Mouse (Mus musculus) hindbrain, embryonic 16.5 days (tissue): ENCODE measurements around the gene Nepro. TPM values are rescaled to one million over a fixed set of nuclear protein-coding genes. Genes with fewer than 3 reads are reported as not detected.

ENCODE experiments used
- ATAC-seq: fragments of 200-750 bp; cut with Nextera tagmentation; 2 replicates; pipeline ENCODE4 v1.8.0; 2017; ENCODE audit warnings: moderate TSS enrichment, moderate library complexity
- H3K27ac ChIP-seq: fragments of 300-500 bp; sonication (generic); 2 replicates; pipeline ENCODE4 v1.5.1; 2014; ENCODE audit warnings: low read depth, mild to moderate bottlenecking, control low read depth, low read length, moderate library complexity
- H3K27me3 ChIP-seq: fragments of 300-500 bp; sonication (generic); replicated peaks from 2 replicates; pipeline ENCODE4 v1.6.1; 2014; ENCODE audit warnings: low read length; ENCODE audit not compliant: control insufficient read depth, insufficient read depth
- H3K36me3 ChIP-seq: fragments of 300-500 bp; sonication (generic); 2 replicates; pipeline ENCODE4 v1.6.1; 2014; ENCODE audit warnings: mild to moderate bottlenecking, low read length, moderate library complexity, mixed read lengths; ENCODE audit not compliant: control insufficient read depth, insufficient read depth
- H3K4me1 ChIP-seq: fragments of 300-500 bp; sonication (generic); 2 replicates; pipeline ENCODE4 v1.6.1; 2014; ENCODE audit warnings: low read depth, low read length; ENCODE audit not compliant: control insufficient read depth, insufficient read depth
- H3K4me2 ChIP-seq: fragments of 300-500 bp; sonication (generic); 2 replicates; pipeline ENCODE4 v1.6.1; 2014; ENCODE audit warnings: mild to moderate bottlenecking, low read length, control low read depth, moderate library complexity
- H3K4me3 ChIP-seq: fragments of 300-500 bp; sonication (generic); 2 replicates; pipeline ENCODE4 v1.5.1; 2014; ENCODE audit warnings: mild to moderate bottlenecking, low read length, control low read depth, moderate library complexity
- H3K9ac ChIP-seq: fragments of 300-500 bp; sonication (generic); 2 replicates; pipeline ENCODE4 v1.6.1; 2014; ENCODE audit warnings: low read depth, mild to moderate bottlenecking, control low read depth, low read length, moderate library complexity
- H3K9me3 ChIP-seq: fragments of 300-500 bp; sonication (generic); 2 replicates; pipeline ENCODE4 v1.6.1; 2014; ENCODE audit warnings: mild to moderate bottlenecking, low read length, moderate library complexity; ENCODE audit not compliant: control insufficient read depth
- WGBS: fragments of 180-500 bp; shearing (Covaris S2); extraction: QIAGEN DNeasy Blood & Tissue Kit; methylation state at CpG from one replicate; pipeline ENCODE4 v1.1.7; 2014; 5-methylcytosine and 5-hydroxymethylcytosine counted together
- polyA plus RNA-seq: library from polyadenylated mRNA; unstranded; fragments of >200 nt; fragmentation: Nextera tagmentation; extraction: Ambion mirVana; gene quantifications from 2 replicates; pipeline ENCODE4 v1.2.1, GENCODE M21; 2015

The Nepro gene
- polyA plus RNA-seq, 1 experiment from 2014 or later = 3.2 TPM

DNA sequence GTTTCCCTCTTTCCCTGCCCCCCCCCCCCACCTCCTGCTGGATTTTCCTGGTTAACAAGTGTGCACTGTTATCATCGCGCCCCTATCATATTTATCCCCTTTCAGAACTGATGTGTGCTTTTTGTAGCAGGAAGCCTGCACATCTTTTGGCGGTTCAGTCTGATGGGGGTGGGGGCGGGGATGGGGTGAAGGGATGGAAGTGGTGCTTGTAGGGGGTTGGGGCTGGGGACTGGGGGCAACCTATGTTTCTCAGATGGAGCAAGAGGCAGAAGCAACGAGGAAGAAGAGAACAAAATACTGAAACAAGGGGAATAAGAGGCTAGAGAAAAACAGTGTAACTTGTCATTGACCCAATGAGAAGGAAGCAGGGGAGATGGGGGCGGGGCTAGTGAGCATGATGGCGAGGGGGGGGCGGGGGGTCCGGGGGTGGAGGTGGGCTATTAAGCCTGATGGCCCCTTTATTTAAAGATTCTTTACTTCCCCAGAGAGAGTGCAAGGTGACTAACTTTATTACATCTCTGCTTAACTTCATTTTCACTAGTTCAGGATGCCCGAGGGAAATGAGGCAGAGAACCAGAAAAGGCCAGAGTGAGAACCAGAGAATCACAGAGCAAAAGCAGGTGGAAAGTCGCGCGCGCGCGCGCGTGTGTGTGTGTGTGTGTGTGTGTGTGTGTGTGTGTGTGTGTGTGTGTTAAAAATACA is 36.2 kb upstream of the Nepro start:
- Histone ChIP-seq H3K9me3 (no peaks in the 10 kb centered on the region), H3K4me1 (peaks cover 16% of the 10 kb centered on the region), H3K9ac (no peak overlapping the region), H3K4me3 (peak overlapping the region; percentile 13), H3K27ac (peak overlapping the region; percentile 57), H3K27me3 (no peaks in the 10 kb centered on the region), H3K36me3 (no peaks in the 10 kb centered on the region), H3K4me2 (peak overlapping the region; percentile 51)
- 2% methylated on average over 18 of the region's 18 CpGs for WGBS
- no peak for ATAC-seq

- 1% methylated on average over 4 of the region's 4 CpGs for WGBS
- no peak for ATAC-seq
- H3K4me1 ChIP-seq = peaks cover 16% of the 10 kb centered on the region
- no peaks in the 10 kb centered on the region for H3K36me3 ChIP-seq
- H3K9ac ChIP-seq = no peak overlapping the region
- no peak overlapping the region for H3K4me3 ChIP-seq
- no peaks in the 10 kb centered on the region for H3K27me3 ChIP-seq
- H3K9me3 ChIP-seq = no peaks in the 10 kb centered on the region
- peak overlapping the region; percentile 41; the same call in 1 of the 2 replicates for H3K27ac ChIP-seq
- H3K4me2 ChIP-seq = peak overlapping the region; percentile 51
These were observed 35.6 kb upstream of the Nepro start for GRCm38 (mm10) chr16:44688507-44688906.

DNA sequence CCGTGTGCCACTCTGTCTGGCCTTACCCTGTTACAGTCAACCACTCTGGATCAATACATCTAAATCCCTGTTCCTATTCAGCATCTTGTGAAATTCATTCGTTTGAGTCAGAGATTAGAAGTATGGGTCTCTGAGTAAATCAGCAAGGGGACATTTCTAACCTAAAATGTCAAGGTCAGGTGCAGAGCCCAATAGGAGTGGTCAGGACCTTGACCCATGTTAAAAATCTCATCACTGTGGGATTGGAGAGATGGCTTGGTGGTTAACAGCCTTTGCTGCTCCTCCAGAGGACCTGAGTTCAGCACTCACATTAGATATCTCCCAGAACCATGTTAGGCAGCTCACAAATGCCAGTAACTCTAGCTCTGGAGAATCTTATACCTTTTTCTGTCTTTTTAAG is 33.6 kb upstream of the Nepro start:
- Histone ChIP-seq H3K4me2 (no peak overlapping the region), H3K27ac (no peak overlapping the region), H3K4me3 (no peak overlapping the region), H3K4me1 (peaks cover 17% of the 10 kb centered on the region), H3K9ac (no peak overlapping the region), H3K27me3 (no peaks in the 10 kb centered on the region), H3K9me3 (no peaks in the 10 kb centered on the region), H3K36me3 (no peaks in the 10 kb centered on the region)
- ATAC-seq = no peak
- 83% methylated on average over 2 of the region's 2 CpGs for WGBS

DNA sequence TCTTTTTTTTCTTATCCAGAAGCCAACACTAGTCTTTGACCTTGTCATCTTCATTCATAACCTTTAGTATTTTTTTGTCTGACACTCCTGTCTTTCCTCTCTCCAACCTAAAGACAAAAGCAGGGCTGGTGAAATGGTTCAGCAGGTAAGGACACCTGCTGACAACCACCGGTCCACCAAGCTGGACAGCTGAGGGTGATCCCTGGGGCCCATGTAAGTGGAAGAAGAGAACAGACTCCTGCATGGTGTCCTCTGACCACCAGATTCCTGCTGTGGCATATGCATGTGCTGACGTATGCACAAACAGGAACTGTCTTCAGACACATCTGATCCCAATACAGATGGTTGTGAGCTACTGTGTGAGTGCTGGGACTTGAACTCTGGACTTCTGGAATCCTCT is 33.0 kb upstream of the Nepro start:
- Histone ChIP-seq H3K4me1 (peaks cover 21% of the 10 kb centered on the region), H3K9me3 (no peaks in the 10 kb centered on the region), H3K27me3 (no peaks in the 10 kb centered on the region), H3K36me3 (no peaks in the 10 kb centered on the region), H3K9ac (no peak overlapping the region), H3K4me2 (no peak overlapping the region), H3K4me3 (no peak overlapping the region), H3K27ac (no peak overlapping the region)
- WGBS = 71% methylated on average over 2 of the region's 2 CpGs
- no peak for ATAC-seq

DNA sequence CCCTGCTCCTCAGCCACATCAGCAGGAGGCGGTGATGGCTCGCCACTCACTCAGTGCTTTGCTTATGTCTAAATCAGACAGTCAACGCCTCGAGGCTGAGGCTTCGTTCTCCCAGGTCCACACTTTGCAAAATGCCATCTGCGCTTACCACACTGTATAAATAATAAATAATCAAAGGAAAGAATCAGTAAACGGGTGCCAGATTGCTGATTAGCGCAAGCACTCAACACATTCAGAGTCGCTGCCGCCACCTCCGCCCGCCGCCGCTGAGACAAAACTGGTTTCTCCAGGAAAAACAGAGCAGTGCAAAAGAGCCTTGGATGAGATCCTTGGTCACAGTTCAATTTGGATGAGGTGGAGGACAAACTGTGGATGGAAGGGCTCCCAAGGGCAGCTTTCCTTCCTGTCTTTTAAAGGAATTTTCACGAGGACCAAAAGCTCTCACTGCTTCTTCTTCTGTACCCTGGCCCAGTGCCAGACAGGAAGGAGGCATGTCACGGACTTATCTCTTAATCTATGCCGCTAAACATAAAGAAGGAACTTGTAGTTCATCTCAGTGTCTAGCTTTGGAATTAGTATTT is 32.5 kb upstream of the Nepro start:
- Histone ChIP-seq H3K4me1 (peaks cover 21% of the 10 kb centered on the region), H3K27me3 (no peaks in the 10 kb centered on the region), H3K4me2 (peak overlapping the region; percentile 25), H3K9me3 (no peaks in the 10 kb centered on the region), H3K27ac (peak overlapping the region; percentile 16; the same call in 1 of the 2 replicates), H3K9ac (no peak overlapping the region), H3K4me3 (no peak overlapping the region), H3K36me3 (no peaks in the 10 kb centered on the region)
- whole genome bisulfite sequencing = 51% methylated on average over 17 of the region's 17 CpGs
- no peak for ATAC-seq

GRCm38 (mm10) chr16:44692541-44692940 is 31.6 kb upstream of the Nepro start:
- H3K27me3 ChIP-seq = no peaks in the 10 kb centered on the region
- no peaks in the 10 kb centered on the region for H3K9me3 ChIP-seq
- no peak overlapping the region for H3K27ac ChIP-seq
- no peaks in the 10 kb centered on the region for H3K36me3 ChIP-seq
- no peak overlapping the region for H3K4me3 ChIP-seq
- H3K4me2 ChIP-seq = no peak overlapping the region
- H3K4me1 ChIP-seq = peaks cover 14% of the 10 kb centered on the region
- H3K9ac ChIP-seq = no peak overlapping the region
- no peak for ATAC-seq
- WGBS = 100% methylated on average over 1 of the region's 1 CpGs

GRCm38 (mm10) chr16:44693695-44694094 is 30.4 kb upstream of the Nepro start:
- H3K4me2 ChIP-seq = no peak overlapping the region
- H3K9ac ChIP-seq = no peak overlapping the region
- no peak for ATAC-seq
- no peaks in the 10 kb centered on the region for H3K36me3 ChIP-seq
- 0 out of 2 replicates have a peak, but pooled peaks cover 5% of the 10 kb centered on the region for H3K4me1 ChIP-seq
- WGBS = 73% methylated on average over 6 of the region's 6 CpGs
- H3K27me3 ChIP-seq = no peaks in the 10 kb centered on the region
- H3K4me3 ChIP-seq = no peak overlapping the region
- H3K27ac ChIP-seq = no peak overlapping the region
- H3K9me3 ChIP-seq = no peaks in the 10 kb centered on the region

- no peaks in the 10 kb centered on the region for H3K36me3 ChIP-seq
- no peak overlapping the region for H3K4me2 ChIP-seq
- H3K9ac ChIP-seq = no peak overlapping the region
- 0 out of 2 replicates have a peak, but pooled peaks cover 5% of the 10 kb centered on the region for H3K4me1 ChIP-seq
- no peak overlapping the region for H3K4me3 ChIP-seq
- no peak overlapping the region for H3K27ac ChIP-seq
- H3K27me3 ChIP-seq = no peaks in the 10 kb centered on the region
- 78% methylated on average over 8 of the region's 8 CpGs for WGBS
- ATAC-seq = no peak
- no peaks in the 10 kb centered on the region for H3K9me3 ChIP-seq
These were observed 28.8 kb upstream of the Nepro start for GRCm38 (mm10) chr16:44695214-44695858.

- H3K9ac ChIP-seq = no peak overlapping the region
- H3K36me3 ChIP-seq = no peaks in the 10 kb centered on the region
- H3K4me1 ChIP-seq = 0 out of 2 replicates have a peak, but pooled peaks cover 5% of the 10 kb centered on the region
- ATAC-seq = peak; percentile 37; the same call in 1 of the 2 replicates
- WGBS = 43% methylated on average over 12 of the region's 12 CpGs
- H3K9me3 ChIP-seq = no peaks in the 10 kb centered on the region
- no peak overlapping the region for H3K27ac ChIP-seq
- H3K4me3 ChIP-seq = no peak overlapping the region
- no peak overlapping the region for H3K4me2 ChIP-seq
- H3K27me3 ChIP-seq = no peaks in the 10 kb centered on the region
These were observed 28.1 kb upstream of the Nepro start for GRCm38 (mm10) chr16:44695859-44696620.
